Comparison of ENCODE assay signal across 9 mouse cellular contexts in the genomic region with DNA sequence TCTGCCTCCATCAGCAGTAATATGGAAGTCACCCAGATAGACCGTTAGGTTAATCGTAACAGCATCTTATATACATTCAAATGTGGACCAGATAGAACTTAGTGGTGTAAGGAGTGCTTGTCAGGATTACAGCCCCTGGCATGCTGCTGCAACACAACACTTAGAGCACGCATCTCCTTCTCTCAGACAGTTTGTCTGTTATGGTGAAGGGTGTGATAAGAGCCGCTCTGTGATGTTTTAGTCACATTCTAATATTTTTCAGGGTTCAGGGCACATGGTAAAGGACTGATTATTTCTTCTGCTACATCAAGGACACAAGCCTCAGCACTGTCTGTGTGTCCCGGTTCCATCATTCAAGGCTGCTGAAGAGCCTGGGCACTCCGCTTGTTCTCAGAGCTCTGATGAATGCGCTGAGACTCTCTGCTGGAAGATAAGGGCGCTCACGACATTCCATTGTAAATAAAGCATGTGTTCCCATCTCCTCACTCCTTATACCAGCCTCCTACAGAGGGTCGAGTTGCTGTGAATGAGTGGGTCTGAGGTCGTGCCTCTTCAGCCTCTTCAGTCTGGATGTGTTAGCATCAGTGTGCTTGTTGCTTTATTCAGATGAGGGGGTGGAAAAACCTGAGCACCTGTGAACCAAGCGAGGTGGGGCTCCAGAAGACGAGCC. TPM values are rescaled to one million over a fixed set of nuclear protein-coding genes. Genes with fewer than 3 reads are reported as not detected.
DNase-seq lines count a peak whose midpoint lies in the region; ATAC-seq and TF ChIP-seq lines count a peak whose summit lies in the region.
"Had no signal": no experiment of that assay in that cellular context is flagged by ENCODE, and none has a peak within 500 bp of the region (broad histone marks: within the 10 kb centered on the region; RNA-seq: fewer than 3 reads in every experiment).

No protein-coding gene starts in this region.

- H3K9ac ChIP-seq in heart, embryonic 11.5 days (ENCODE audit: low read depth, low read length): peak overlapping the region; percentile 43; the same call in 1 of the 2 replicates
- H3K9ac ChIP-seq in stomach, embryonic 14.5 days (replicated peaks; ENCODE audit: low read depth, low read length): no peak overlapping the region
- H3K9ac ChIP-seq in stomach, postnatal 0 days (ENCODE audit: low read length): no peak overlapping the region
- H3K9ac ChIP-seq in limb, embryonic 13.5 days: peak overlapping the region; percentile 48; the same call in 1 of the 2 replicates
- H3K9ac ChIP-seq in stomach, embryonic 16.5 days (ENCODE audit: low read length): 0 out of 2 replicates have a peak overlapping the region, but pooled peaks have one; percentile 4

- H3K4me2 ChIP-seq in heart, embryonic 11.5 days: peak overlapping the region; percentile 12
- H3K4me2 ChIP-seq in stomach, embryonic 14.5 days (replicated peaks; ENCODE audit: low read depth, low read length): no peak overlapping the region
- H3K4me2 ChIP-seq in stomach, postnatal 0 days (replicated peaks; ENCODE audit: low read depth): no peak overlapping the region
- peak overlapping the region; percentile 46 for H3K4me2 ChIP-seq in limb, embryonic 13.5 days (replicated peaks)
- H3K4me2 ChIP-seq in stomach, embryonic 16.5 days (ENCODE audit: low read depth, low read length): no peak overlapping the region

- H3K4me3 ChIP-seq in heart, embryonic 11.5 days (ENCODE audit: low read depth, low read length): no peak overlapping the region
- no peak overlapping the region for H3K4me3 ChIP-seq in stomach, embryonic 14.5 days (ENCODE audit: low read depth, low read length)
- no peak overlapping the region for H3K4me3 ChIP-seq in stomach, postnatal 0 days (ENCODE audit: low read depth, low read length)
- no peak overlapping the region for H3K4me3 ChIP-seq in limb, embryonic 13.5 days
- H3K4me3 ChIP-seq in stomach, embryonic 16.5 days (replicated peaks; ENCODE audit: low read length): no peak overlapping the region

- H3K27ac ChIP-seq in heart, embryonic 11.5 days (ENCODE audit: low read depth, low read length): peak overlapping the region; percentile 85
- peak overlapping the region; percentile 98 for H3K27ac ChIP-seq in stomach, embryonic 14.5 days (ENCODE audit: low read length)
- H3K27ac ChIP-seq in stomach, postnatal 0 days (replicated peaks): no peak overlapping the region
- peak overlapping the region; percentile 98 for H3K27ac ChIP-seq in limb, embryonic 13.5 days
- peak overlapping the region; percentile 63 for H3K27ac ChIP-seq in stomach, embryonic 16.5 days (ENCODE audit: low read length)

- ATAC-seq in heart, embryonic 11.5 days (replicated peaks; ENCODE audit: insufficient number of reproducible peaks, low FRiP score, low TSS enrichment): 0 out of 2 replicates have a peak, but pooled peaks have one; percentile 11
- ATAC-seq in stomach, embryonic 14.5 days (ENCODE audit: insufficient number of reproducible peaks, insufficient read depth, low FRiP score, low read depth): no peak
- ATAC-seq in stomach, postnatal 0 days (ENCODE audit: low FRiP score, low TSS enrichment): no peak
- ATAC-seq in limb, embryonic 13.5 days (ENCODE audit: low FRiP score, low read depth): no peak
- ATAC-seq in stomach, embryonic 16.5 days (ENCODE audit: insufficient read depth, low FRiP score): no peak

- no peak for TF ChIP-seq EP300 in stomach, postnatal 0 days (optimal IDR thresholded peaks at IDR 0.05)

- no peak for DNase-seq in heart, postnatal 10 days
- DNase-seq in stomach, postnatal 0 days (ENCODE audit: low spot score): no peak
- no peak for DNase-seq in layer of hippocampus, postnatal 14 days (ENCODE audit: low spot score in 2 of 2)
- DNase-seq in lung, postnatal 14 days: no peak
- DNase-seq: adrenal gland, postnatal 25 days had no signal

- intact Hi-C loops in heart, postnatal 10 days (cut with DNase I): no loop called here

- H3K27me3 ChIP-seq in heart, embryonic 11.5 days (ENCODE audit: control insufficient read depth, insufficient read depth, low read length): no peaks in the 10 kb centered on the region
- H3K27me3 ChIP-seq in stomach, embryonic 14.5 days (ENCODE audit: control insufficient read depth, insufficient read depth, low read length): no peaks in the 10 kb centered on the region
- no peaks in the 10 kb centered on the region for H3K27me3 ChIP-seq in stomach, postnatal 0 days (ENCODE audit: control insufficient read depth, insufficient read depth, low read length)
- H3K27me3 ChIP-seq in limb, embryonic 13.5 days: no peaks in the 10 kb centered on the region
- no peaks in the 10 kb centered on the region for H3K27me3 ChIP-seq in stomach, embryonic 16.5 days (ENCODE audit: control insufficient read depth, insufficient read depth, low read length)

- no peaks in the 10 kb centered on the region for H3K36me3 ChIP-seq in heart, embryonic 11.5 days (ENCODE audit: control insufficient read depth, insufficient read depth, low read length)
- no peaks in the 10 kb centered on the region for H3K36me3 ChIP-seq in stomach, embryonic 14.5 days (ENCODE audit: control insufficient read depth, insufficient read depth, low read length)
- H3K36me3 ChIP-seq in stomach, postnatal 0 days (ENCODE audit: control insufficient read depth, insufficient read depth, low read length): no peaks in the 10 kb centered on the region
- H3K36me3 ChIP-seq in limb, embryonic 13.5 days: peaks cover 5% of the 10 kb centered on the region; the same call in 1 of the 2 replicates
- H3K36me3 ChIP-seq in stomach, embryonic 16.5 days (ENCODE audit: control insufficient read depth, insufficient read depth, low read length): no peaks in the 10 kb centered on the region

- peaks cover 39% of the 10 kb centered on the region for H3K4me1 ChIP-seq in heart, embryonic 11.5 days (ENCODE audit: control insufficient read depth, insufficient read depth, low read length)
- H3K4me1 ChIP-seq in stomach, embryonic 14.5 days (ENCODE audit: control insufficient read depth, insufficient read depth, low read length): peaks cover 42% of the 10 kb centered on the region
- H3K4me1 ChIP-seq in stomach, postnatal 0 days (replicated peaks; ENCODE audit: control insufficient read depth, insufficient read depth): peaks cover 12% of the 10 kb centered on the region
- peaks cover 96% of the 10 kb centered on the region for H3K4me1 ChIP-seq in limb, embryonic 13.5 days
- peaks cover 38% of the 10 kb centered on the region for H3K4me1 ChIP-seq in stomach, embryonic 16.5 days (ENCODE audit: control insufficient read depth, insufficient read depth, low read length)

- H3K9me3 ChIP-seq in heart, embryonic 11.5 days (replicated peaks; ENCODE audit: control insufficient read depth, low read length): no peaks in the 10 kb centered on the region
- H3K9me3 ChIP-seq in stomach, embryonic 14.5 days (ENCODE audit: control insufficient read depth, low read depth, low read length): no peaks in the 10 kb centered on the region
- no peaks in the 10 kb centered on the region for H3K9me3 ChIP-seq in stomach, postnatal 0 days (ENCODE audit: control insufficient read depth, low read length)
- no peaks in the 10 kb centered on the region for H3K9me3 ChIP-seq in limb, embryonic 13.5 days
- H3K9me3 ChIP-seq in stomach, embryonic 16.5 days (replicated peaks; ENCODE audit: control insufficient read depth, low read length): no peaks in the 10 kb centered on the region

- no peak for TF ChIP-seq CTCF in stomach, postnatal 0 days (IDR thresholded peaks at IDR 0.05; ENCODE audit: low read depth)

- WGBS in heart, embryonic 11.5 days (ENCODE audit: insufficient replicate concordance): 30% methylated on average over 13 of the region's 13 CpGs
- WGBS in stomach, embryonic 14.5 days: 30% methylated on average over 13 of the region's 13 CpGs
- 42% methylated on average over 13 of the region's 13 CpGs for WGBS in stomach, postnatal 0 days
- 35% methylated on average over 13 of the region's 13 CpGs for WGBS in limb, embryonic 13.5 days
- 35% methylated on average over 13 of the region's 13 CpGs for WGBS in stomach, embryonic 16.5 days

RNA-seq across cellular contexts. Expression of a gene that starts 48.5 kb away (rescaled TPM):
- polyA plus RNA-seq in heart, embryonic 11.5 days (2014; fragmentation: Nextera tagmentation; extraction: Ambion mirVana): 12.5 and 13.4 TPM in 2 replicates
- 10 to 100 TPM; 28.2 to 31.0 TPM for total RNA-seq in heart, postnatal 10 days (2021)
- 36.2 and 38.3 TPM in 2 replicates for polyA plus RNA-seq in stomach, embryonic 14.5 days (2014; fragmentation: Nextera tagmentation; extraction: Ambion mirVana)
- polyA plus RNA-seq in stomach, postnatal 0 days (2015; fragmentation: Nextera tagmentation; extraction: Ambion mirVana): 10.6 TPM in 2 replicates
- polyA plus RNA-seq in limb, embryonic 13.5 days (2015; fragmentation: Nextera tagmentation; extraction: Ambion mirVana): 39.9 and 43.5 TPM in 2 replicates
- polyA plus RNA-seq in stomach, embryonic 16.5 days (2015; fragmentation: Nextera tagmentation; extraction: Ambion mirVana): 20.4 and 23.6 TPM in 2 replicates
- 10 to 100 TPM; 27.4 to 31.3 TPM for total RNA-seq in layer of hippocampus, postnatal 14 days (2021)

Comparison
In these comparisons a context has a peak if more than half of its experiments do, and no peak if none do; other contexts are left out.
1. H3K9ac ChIP-seq: peak in heart, embryonic 11.5 days (single experiment), limb, embryonic 13.5 days (single experiment) and stomach, embryonic 16.5 days (single experiment); none in stomach, embryonic 14.5 days (single experiment) and stomach, postnatal 0 days (single experiment).
2. H3K4me2 ChIP-seq: peak in heart, embryonic 11.5 days (single experiment) and limb, embryonic 13.5 days (single experiment); none in stomach, embryonic 14.5 days (single experiment), stomach, postnatal 0 days (single experiment) and stomach, embryonic 16.5 days (single experiment).